Mouse (Mus musculus): ENCODE measurements around the gene Fance. TPM values are rescaled to one million over a fixed set of nuclear protein-coding genes. Genes with fewer than 3 reads are reported as not detected.
A peak's percentile ranks its signal among the peaks of the same experiment; 100 is the strongest.

The Fance gene
- polyA plus RNA-seq, 2 experiments, result 28.3 to 30.8 TPM

GRCm38 (mm10) chr17:28279780-28280422, 33.4 kb upstream of the Fance start:
- Histone ChIP-seq H3K27me3 (ENCODE audit: control insufficient read depth, insufficient read depth, low read length) (no peaks in the 10 kb centered on the region), H3K9ac (ENCODE audit: low read depth, low read length, severe bottlenecking) (0 out of 2 replicates have a peak overlapping the region, but pooled peaks have one; percentile 31), H3K4me3 (replicated peaks; ENCODE audit: low read length) (no peak overlapping the region), H3K4me2 (replicated peaks; ENCODE audit: low read depth, low read length, severe bottlenecking) (no peak overlapping the region), H3K36me3 (ENCODE audit: control insufficient read depth, insufficient read depth, low read length) (no peaks in the 10 kb centered on the region), H3K4me1 (ENCODE audit: control insufficient read depth, insufficient read depth, low read length) (peaks cover 30% of the 10 kb centered on the region), H3K27ac (replicated peaks; ENCODE audit: low read depth, low read length) (peak overlapping the region; percentile 70; the same call in 1 of the 2 replicates), H3K9me3 (ENCODE audit: control insufficient read depth, low read length) (no peaks in the 10 kb centered on the region)
- DNase-seq (ENCODE audit: low spot score), result no peak
- no peak for ATAC-seq (ENCODE audit: low FRiP score, low read depth)
- WGBS, result 63% methylated on average over 15 of the region's 15 CpGs
- no peak for TF ChIP-seq POLR2A (IDR thresholded peaks at IDR 0.05; ENCODE audit: borderline replicate concordance, extremely low read depth, insufficient read depth, insufficient read length)

DNA sequence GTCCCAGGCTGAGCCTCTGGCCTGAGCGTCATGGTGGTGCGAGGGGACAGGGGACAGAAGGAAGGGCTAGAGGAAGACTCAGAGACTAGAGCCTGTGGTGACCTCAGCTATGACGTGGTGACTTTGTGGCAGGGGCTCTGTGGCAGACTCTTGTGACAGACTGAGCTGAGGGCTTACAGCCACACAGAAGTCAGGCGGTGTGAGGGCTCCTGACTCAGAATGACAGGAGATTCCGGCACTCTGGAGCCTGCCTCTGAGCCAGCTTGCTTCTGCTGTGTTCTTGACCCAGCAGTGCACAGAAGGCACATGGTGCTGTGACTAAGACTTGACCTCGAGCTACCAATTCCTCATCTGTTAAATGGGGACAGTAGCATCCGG, 32.9 kb upstream of the Fance start:
- DNase-seq (ENCODE audit: low spot score) (no peak), ATAC-seq (ENCODE audit: low FRiP score, low read depth) (no peak)

DNA sequence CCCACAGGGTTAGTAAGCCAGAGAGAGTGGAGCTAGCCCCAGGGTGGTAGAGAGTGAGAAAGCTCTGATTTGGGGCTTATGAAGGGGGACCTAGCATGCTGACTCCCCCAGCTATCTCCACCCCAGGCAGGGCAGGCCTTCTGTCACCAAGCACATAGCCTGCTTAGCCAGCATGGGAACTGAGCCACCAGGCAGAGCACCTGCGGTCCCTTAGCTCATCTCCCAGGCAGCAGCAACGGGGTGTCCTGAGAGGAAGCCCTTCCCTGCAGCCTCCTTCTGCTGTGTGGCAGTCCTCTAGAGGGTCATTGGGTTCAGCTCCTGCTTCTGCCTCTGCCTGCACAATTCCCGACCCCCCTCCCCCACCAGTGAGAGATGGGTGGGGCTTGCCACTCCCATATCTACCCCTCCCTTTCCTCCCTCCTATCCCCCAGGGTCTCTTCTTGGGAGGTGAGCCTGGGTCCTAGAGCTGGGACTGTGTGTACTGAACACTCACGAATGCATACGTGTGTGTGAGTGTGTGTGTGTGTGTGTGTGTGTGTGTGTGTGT, 32.4 kb upstream of the Fance start:
- no peak overlapping the region for H3K4me3 ChIP-seq (replicated peaks; ENCODE audit: low read length)
- ATAC-seq (ENCODE audit: low FRiP score, low read depth) (no peak), DNase-seq (ENCODE audit: low spot score) (no peak)
- H3K27me3 ChIP-seq (ENCODE audit: control insufficient read depth, insufficient read depth, low read length), result no peaks in the 10 kb centered on the region
- H3K36me3 ChIP-seq (ENCODE audit: control insufficient read depth, insufficient read depth, low read length), result no peaks in the 10 kb centered on the region
- 44% methylated on average over 5 of the region's 5 CpGs for WGBS
- no peak overlapping the region for H3K4me2 ChIP-seq (replicated peaks; ENCODE audit: low read depth, low read length, severe bottlenecking)
- peaks cover 35% of the 10 kb centered on the region for H3K4me1 ChIP-seq (ENCODE audit: control insufficient read depth, insufficient read depth, low read length)
- H3K27ac ChIP-seq (replicated peaks; ENCODE audit: low read depth, low read length), result no peak overlapping the region
- TF ChIP-seq POLR2A (IDR thresholded peaks at IDR 0.05; ENCODE audit: borderline replicate concordance, extremely low read depth, insufficient read depth, insufficient read length), result no peak
- H3K9ac ChIP-seq (ENCODE audit: low read depth, low read length, severe bottlenecking), result peak overlapping the region; percentile 12; the same call in 1 of the 2 replicates
- H3K9me3 ChIP-seq (ENCODE audit: control insufficient read depth, low read length), result no peaks in the 10 kb centered on the region

More for the DNA sequence above, 32.9 kb upstream of the Fance start:
- H3K9me3 ChIP-seq (ENCODE audit: control insufficient read depth, low read length), result no peaks in the 10 kb centered on the region
- H3K4me3 ChIP-seq (replicated peaks; ENCODE audit: low read length), result no peak overlapping the region
- H3K36me3 ChIP-seq (ENCODE audit: control insufficient read depth, insufficient read depth, low read length), result no peaks in the 10 kb centered on the region
- peaks cover 30% of the 10 kb centered on the region for H3K4me1 ChIP-seq (ENCODE audit: control insufficient read depth, insufficient read depth, low read length)
- TF ChIP-seq POLR2A (IDR thresholded peaks at IDR 0.05; ENCODE audit: borderline replicate concordance, extremely low read depth, insufficient read depth, insufficient read length), result no peak
- no peak overlapping the region for H3K9ac ChIP-seq (ENCODE audit: low read depth, low read length, severe bottlenecking)
- no peaks in the 10 kb centered on the region for H3K27me3 ChIP-seq (ENCODE audit: control insufficient read depth, insufficient read depth, low read length)
- H3K27ac ChIP-seq (replicated peaks; ENCODE audit: low read depth, low read length), result no peak overlapping the region
- 71% methylated on average over 7 of the region's 7 CpGs for WGBS
- H3K4me2 ChIP-seq (replicated peaks; ENCODE audit: low read depth, low read length, severe bottlenecking), result no peak overlapping the region

DNA sequence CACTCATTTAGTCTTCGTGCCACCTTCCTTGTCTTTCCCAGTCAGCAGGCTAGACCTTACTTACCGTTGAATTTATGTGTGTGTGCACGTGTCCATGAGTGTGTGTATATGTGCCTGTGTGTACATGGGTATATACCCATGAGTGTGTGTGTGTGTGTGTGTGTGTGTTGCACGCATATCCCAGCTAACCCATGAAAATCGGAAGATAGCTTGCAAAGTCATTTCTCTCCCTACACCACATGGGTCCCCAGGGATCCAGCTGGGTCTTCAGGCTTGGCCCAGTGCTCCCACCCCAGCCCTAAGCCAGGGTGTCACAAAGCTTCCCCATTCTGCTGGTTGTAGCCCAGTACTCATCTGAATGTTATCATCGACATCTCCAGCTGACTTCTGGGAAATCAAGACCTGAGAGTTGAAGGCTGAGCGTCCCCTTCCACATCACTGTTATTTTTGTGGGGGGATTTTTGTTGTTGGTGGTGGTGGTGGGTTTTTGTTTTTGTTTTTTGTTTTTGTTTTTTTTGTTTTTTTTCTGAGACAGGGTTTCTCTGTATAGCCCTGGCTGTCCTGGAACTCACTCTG, 31.4 kb upstream of the Fance start:
- H3K9ac ChIP-seq (ENCODE audit: low read depth, low read length, severe bottlenecking), result no peak overlapping the region
- no peak overlapping the region for H3K4me3 ChIP-seq (replicated peaks; ENCODE audit: low read length)
- DNase-seq (ENCODE audit: low spot score) (no peak), ATAC-seq (ENCODE audit: low FRiP score, low read depth) (no peak)
- H3K27me3 ChIP-seq (ENCODE audit: control insufficient read depth, insufficient read depth, low read length), result no peaks in the 10 kb centered on the region
- WGBS, result 94% methylated on average over 7 of the region's 7 CpGs
- no peak for TF ChIP-seq POLR2A (IDR thresholded peaks at IDR 0.05; ENCODE audit: borderline replicate concordance, extremely low read depth, insufficient read depth, insufficient read length)
- no peak overlapping the region for H3K4me2 ChIP-seq (replicated peaks; ENCODE audit: low read depth, low read length, severe bottlenecking)
- peaks cover 35% of the 10 kb centered on the region for H3K4me1 ChIP-seq (ENCODE audit: control insufficient read depth, insufficient read depth, low read length)
- no peak overlapping the region for H3K27ac ChIP-seq (replicated peaks; ENCODE audit: low read depth, low read length)
- H3K9me3 ChIP-seq (ENCODE audit: control insufficient read depth, low read length), result no peaks in the 10 kb centered on the region
- peaks cover 5% of the 10 kb centered on the region; the same call in 1 of the 2 replicates for H3K36me3 ChIP-seq (ENCODE audit: control insufficient read depth, insufficient read depth, low read length)

GRCm38 (mm10) chr17:28283199-28283598, 30.1 kb upstream of the Fance start:
- ATAC-seq (ENCODE audit: low FRiP score, low read depth), result no peak
- no peak overlapping the region for H3K27ac ChIP-seq (replicated peaks; ENCODE audit: low read depth, low read length)
- TF ChIP-seq POLR2A (IDR thresholded peaks at IDR 0.05; ENCODE audit: borderline replicate concordance, extremely low read depth, insufficient read depth, insufficient read length), result no peak
- DNase-seq (ENCODE audit: low spot score), result no peak
- peaks cover 32% of the 10 kb centered on the region for H3K4me1 ChIP-seq (ENCODE audit: control insufficient read depth, insufficient read depth, low read length)
- no peaks in the 10 kb centered on the region for H3K27me3 ChIP-seq (ENCODE audit: control insufficient read depth, insufficient read depth, low read length)
- no peak overlapping the region for H3K4me2 ChIP-seq (replicated peaks; ENCODE audit: low read depth, low read length, severe bottlenecking)
- no peak overlapping the region for H3K9ac ChIP-seq (ENCODE audit: low read depth, low read length, severe bottlenecking)
- H3K4me3 ChIP-seq (replicated peaks; ENCODE audit: low read length), result no peak overlapping the region
- 48% methylated on average over 10 of the region's 10 CpGs for whole genome bisulfite sequencing
- peaks cover 5% of the 10 kb centered on the region; the same call in 1 of the 2 replicates for H3K36me3 ChIP-seq (ENCODE audit: control insufficient read depth, insufficient read depth, low read length)
- no peaks in the 10 kb centered on the region for H3K9me3 ChIP-seq (ENCODE audit: control insufficient read depth, low read length)
